Mouse (Mus musculus) liver, adult 2 months (tissue): Measurements from ENCODE around the gene Vps37b.

Experiments used
- CTCF ChIP-seq: fragments of 200-500 bp; IDR thresholded peaks from 2 replicates; pipeline ENCODE4 v1.5.1; 2011; ENCODE audit warnings: low read depth, low read length, control low read depth
- POLR2A ChIP-seq: fragments of 200-500 bp; IDR thresholded peaks from 2 replicates; pipeline ENCODE4 v1.6.1; 2011; ENCODE audit warnings: low read length, control low read depth; ENCODE audit not compliant: insufficient read depth; ENCODE audit errors: extremely low read depth

- TF ChIP-seq POLR2A (no peak), CTCF (no peak)
These were observed 52.1 kb downstream of the Vps37b start for GRCm38 (mm10) chr5:123979980-123980369.
